Mouse (Mus musculus): ENCODE measurements around the gene P2rx4.

DNA sequence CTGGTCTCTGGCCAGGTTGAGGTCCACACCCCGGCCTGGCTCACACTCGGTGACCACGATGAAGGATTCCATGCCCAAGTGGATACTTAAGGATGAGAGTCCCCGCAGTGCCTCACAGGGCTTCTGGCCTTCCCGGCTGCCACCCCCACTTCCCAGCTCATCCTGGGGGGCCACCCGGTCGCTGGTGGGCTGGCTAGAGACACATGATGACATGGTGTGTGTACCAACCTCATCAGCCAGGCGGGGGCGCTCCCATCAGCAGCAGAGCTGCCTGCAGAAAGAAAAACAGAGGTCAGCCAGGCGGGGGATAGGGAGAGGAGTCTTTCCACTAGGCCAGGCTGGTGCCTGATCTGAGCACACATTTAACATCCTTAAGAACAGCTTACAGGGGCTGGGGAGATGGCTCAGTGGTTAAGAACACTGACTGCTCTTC lies 56.7 kb downstream of the P2rx4 start:
- no peak for TF ChIP-seq POLR2A (IDR thresholded peaks at IDR 0.05; ENCODE audit: low read depth, low read length)
- no peak for TF ChIP-seq CTCF (IDR thresholded peaks at IDR 0.05; ENCODE audit: extremely low read depth, insufficient read depth, insufficient read length, insufficient replicate concordance)
